Mouse (Mus musculus): ENCODE measurements around the gene Aco1. TPM values are rescaled to one million over a fixed set of nuclear protein-coding genes. Genes with fewer than 3 reads are reported as not detected.

Aco1 gene
- polyA plus RNA-seq, 1 experiment from 2014 or later = 33.2 TPM

- Histone ChIP-seq H3K27ac (ENCODE audit: low read length) (no peak overlapping the region), H3K36me3 (ENCODE audit: control insufficient read depth, insufficient read depth) (peaks cover 46% of the 10 kb centered on the region), H3K9me3 (replicated peaks; ENCODE audit: control insufficient read depth, low read length) (no peaks in the 10 kb centered on the region), H3K4me3 (ENCODE audit: low read length) (no peak overlapping the region), H3K4me1 (ENCODE audit: control insufficient read depth, insufficient read depth, low read length) (no peaks in the 10 kb centered on the region), H3K27me3 (ENCODE audit: control insufficient read depth, insufficient read depth, low read length) (no peaks in the 10 kb centered on the region), H3K4me2 (ENCODE audit: low read depth, low read length) (no peak overlapping the region), H3K9ac (ENCODE audit: low read length) (no peak overlapping the region)
- ATAC-seq (replicated peaks; ENCODE audit: extremely low read depth, insufficient read depth, low FRiP score) = no peak
- 85% methylated on average over 7 of the region's 7 CpGs for WGBS
Measured at GRCm38 (mm10) chr4:40187956-40188355, 45.1 kb downstream of the Aco1 start.

- H3K4me3 ChIP-seq (ENCODE audit: low read length) = no peak overlapping the region
- ATAC-seq (replicated peaks; ENCODE audit: extremely low read depth, insufficient read depth, low FRiP score) = no peak
- H3K36me3 ChIP-seq (ENCODE audit: control insufficient read depth, insufficient read depth) = peaks cover 39% of the 10 kb centered on the region
Measured at GRCm38 (mm10) chr4:40192246-40192645, 49.4 kb downstream of the Aco1 start.

GRCm38 (mm10) chr4:40193461-40193860 is 50.6 kb downstream of the Aco1 start:
- H3K9ac ChIP-seq (ENCODE audit: low read length) = no peak overlapping the region
- H3K4me3 ChIP-seq (ENCODE audit: low read length) = no peak overlapping the region
- no peak overlapping the region for H3K27ac ChIP-seq (ENCODE audit: low read length)
- WGBS = 76% methylated on average over 9 of the region's 9 CpGs
- no peak overlapping the region for H3K4me2 ChIP-seq (ENCODE audit: low read depth, low read length)
- peaks cover 34% of the 10 kb centered on the region for H3K36me3 ChIP-seq (ENCODE audit: control insufficient read depth, insufficient read depth)
- H3K27me3 ChIP-seq (ENCODE audit: control insufficient read depth, insufficient read depth, low read length) = no peaks in the 10 kb centered on the region
- no peaks in the 10 kb centered on the region for H3K4me1 ChIP-seq (ENCODE audit: control insufficient read depth, insufficient read depth, low read length)
- H3K9me3 ChIP-seq (replicated peaks; ENCODE audit: control insufficient read depth, low read length) = no peaks in the 10 kb centered on the region
- ATAC-seq (replicated peaks; ENCODE audit: extremely low read depth, insufficient read depth, low FRiP score) = no peak

More at GRCm38 (mm10) chr4:40192246-40192645, 49.4 kb downstream of the Aco1 start:
- Histone ChIP-seq H3K9ac (ENCODE audit: low read length) (no peak overlapping the region), H3K27me3 (ENCODE audit: control insufficient read depth, insufficient read depth, low read length) (no peaks in the 10 kb centered on the region), H3K4me2 (ENCODE audit: low read depth, low read length) (no peak overlapping the region), H3K4me1 (ENCODE audit: control insufficient read depth, insufficient read depth, low read length) (no peaks in the 10 kb centered on the region), H3K27ac (ENCODE audit: low read length) (no peak overlapping the region), H3K9me3 (replicated peaks; ENCODE audit: control insufficient read depth, low read length) (no peaks in the 10 kb centered on the region)
- 69% methylated on average over 2 of the region's 2 CpGs for WGBS

GRCm38 (mm10) chr4:40195336-40195735 is 52.5 kb downstream of the Aco1 start:
- H3K4me3 ChIP-seq (ENCODE audit: low read length) = no peak overlapping the region
- no peak overlapping the region for H3K9ac ChIP-seq (ENCODE audit: low read length)
- H3K27me3 ChIP-seq (ENCODE audit: control insufficient read depth, insufficient read depth, low read length) = no peaks in the 10 kb centered on the region
- H3K36me3 ChIP-seq (ENCODE audit: control insufficient read depth, insufficient read depth) = peaks cover 32% of the 10 kb centered on the region
- no peaks in the 10 kb centered on the region for H3K9me3 ChIP-seq (replicated peaks; ENCODE audit: control insufficient read depth, low read length)
- no peak for ATAC-seq (replicated peaks; ENCODE audit: extremely low read depth, insufficient read depth, low FRiP score)
- no peak overlapping the region for H3K4me2 ChIP-seq (ENCODE audit: low read depth, low read length)
- H3K27ac ChIP-seq (ENCODE audit: low read length) = no peak overlapping the region
- H3K4me1 ChIP-seq (ENCODE audit: control insufficient read depth, insufficient read depth, low read length) = no peaks in the 10 kb centered on the region
- WGBS = 82% methylated on average over 2 of the region's 2 CpGs

GRCm38 (mm10) chr4:40202205-40202604 is 59.3 kb downstream of the Aco1 start:
- Histone ChIP-seq H3K27ac (ENCODE audit: low read length) (no peak overlapping the region), H3K9ac (ENCODE audit: low read length) (no peak overlapping the region), H3K36me3 (ENCODE audit: control insufficient read depth, insufficient read depth) (peaks cover 21% of the 10 kb centered on the region), H3K4me3 (ENCODE audit: low read length) (no peak overlapping the region), H3K9me3 (replicated peaks; ENCODE audit: control insufficient read depth, low read length) (no peaks in the 10 kb centered on the region), H3K4me1 (ENCODE audit: control insufficient read depth, insufficient read depth, low read length) (no peaks in the 10 kb centered on the region), H3K4me2 (ENCODE audit: low read depth, low read length) (no peak overlapping the region), H3K27me3 (ENCODE audit: control insufficient read depth, insufficient read depth, low read length) (no peaks in the 10 kb centered on the region)
- 92% methylated on average over 6 of the region's 6 CpGs for WGBS
- no peak for ATAC-seq (replicated peaks; ENCODE audit: extremely low read depth, insufficient read depth, low FRiP score)

- no peak overlapping the region for H3K27ac ChIP-seq (ENCODE audit: low read length)
- H3K9me3 ChIP-seq (replicated peaks; ENCODE audit: control insufficient read depth, low read length) = no peaks in the 10 kb centered on the region
- 87% methylated on average over 3 of the region's 3 CpGs for WGBS
Measured at GRCm38 (mm10) chr4:40204374-40204773, 61.5 kb downstream of the Aco1 start.

GRCm38 (mm10) chr4:40205231-40205903 is 62.5 kb downstream of the Aco1 start:
- ATAC-seq (replicated peaks; ENCODE audit: extremely low read depth, insufficient read depth, low FRiP score) = no peak
- H3K9me3 ChIP-seq (replicated peaks; ENCODE audit: control insufficient read depth, low read length) = no peaks in the 10 kb centered on the region
- H3K9ac ChIP-seq (ENCODE audit: low read length) = no peak overlapping the region
- H3K27ac ChIP-seq (ENCODE audit: low read length) = no peak overlapping the region
- H3K4me3 ChIP-seq (ENCODE audit: low read length) = no peak overlapping the region
- no peaks in the 10 kb centered on the region for H3K27me3 ChIP-seq (ENCODE audit: control insufficient read depth, insufficient read depth, low read length)
- H3K4me1 ChIP-seq (ENCODE audit: control insufficient read depth, insufficient read depth, low read length) = no peaks in the 10 kb centered on the region
- H3K4me2 ChIP-seq (ENCODE audit: low read depth, low read length) = no peak overlapping the region
- peaks cover 9% of the 10 kb centered on the region for H3K36me3 ChIP-seq (ENCODE audit: control insufficient read depth, insufficient read depth)
- WGBS = 87% methylated on average over 22 of the region's 22 CpGs

More at GRCm38 (mm10) chr4:40204374-40204773, 61.5 kb downstream of the Aco1 start:
- H3K9ac ChIP-seq (ENCODE audit: low read length) = no peak overlapping the region
- H3K27me3 ChIP-seq (ENCODE audit: control insufficient read depth, insufficient read depth, low read length) = no peaks in the 10 kb centered on the region
- H3K36me3 ChIP-seq (ENCODE audit: control insufficient read depth, insufficient read depth) = peaks cover 9% of the 10 kb centered on the region
- ATAC-seq (replicated peaks; ENCODE audit: extremely low read depth, insufficient read depth, low FRiP score) = no peak
- no peak overlapping the region for H3K4me3 ChIP-seq (ENCODE audit: low read length)
- no peak overlapping the region for H3K4me2 ChIP-seq (ENCODE audit: low read depth, low read length)
- no peaks in the 10 kb centered on the region for H3K4me1 ChIP-seq (ENCODE audit: control insufficient read depth, insufficient read depth, low read length)

- ATAC-seq (replicated peaks; ENCODE audit: extremely low read depth, insufficient read depth, low FRiP score) = no peak
- H3K36me3 ChIP-seq (ENCODE audit: control insufficient read depth, insufficient read depth) = peaks cover 6% of the 10 kb centered on the region
- no peaks in the 10 kb centered on the region for H3K9me3 ChIP-seq (replicated peaks; ENCODE audit: control insufficient read depth, low read length)
- no peaks in the 10 kb centered on the region for H3K4me1 ChIP-seq (ENCODE audit: control insufficient read depth, insufficient read depth, low read length)
- H3K27ac ChIP-seq (ENCODE audit: low read length) = no peak overlapping the region
- WGBS = 77% methylated on average over 5 of the region's 5 CpGs
- H3K9ac ChIP-seq (ENCODE audit: low read length) = no peak overlapping the region
- no peak overlapping the region for H3K4me2 ChIP-seq (ENCODE audit: low read depth, low read length)
- no peaks in the 10 kb centered on the region for H3K27me3 ChIP-seq (ENCODE audit: control insufficient read depth, insufficient read depth, low read length)
- no peak overlapping the region for H3K4me3 ChIP-seq (ENCODE audit: low read length)
Measured at GRCm38 (mm10) chr4:40207701-40208100, 64.8 kb downstream of the Aco1 start.

GRCm38 (mm10) chr4:40212177-40212576 is 69.3 kb downstream of the Aco1 start:
- peaks cover 3% of the 10 kb centered on the region for H3K36me3 ChIP-seq (ENCODE audit: control insufficient read depth, insufficient read depth)
- 83% methylated on average over 4 of the region's 6 CpGs for WGBS
- no peak for ATAC-seq (replicated peaks; ENCODE audit: extremely low read depth, insufficient read depth, low FRiP score)
- no peaks in the 10 kb centered on the region for H3K27me3 ChIP-seq (ENCODE audit: control insufficient read depth, insufficient read depth, low read length)
- H3K27ac ChIP-seq (ENCODE audit: low read length) = no peak overlapping the region
- no peaks in the 10 kb centered on the region for H3K4me1 ChIP-seq (ENCODE audit: control insufficient read depth, insufficient read depth, low read length)
- no peak overlapping the region for H3K4me2 ChIP-seq (ENCODE audit: low read depth, low read length)
- no peak overlapping the region for H3K9ac ChIP-seq (ENCODE audit: low read length)
- H3K4me3 ChIP-seq (ENCODE audit: low read length) = no peak overlapping the region
- H3K9me3 ChIP-seq (replicated peaks; ENCODE audit: control insufficient read depth, low read length) = no peaks in the 10 kb centered on the region
